Mouse (Mus musculus): ENCODE data around the gene Pld2. TPM values are rescaled to one million over a fixed set of nuclear protein-coding genes. Genes with fewer than 3 reads are reported as not detected.

The Pld2 gene
- total RNA-seq, 4 experiments from 2014 or later, result 15.7 to 20.4 (median 19.4) TPM

DNA sequence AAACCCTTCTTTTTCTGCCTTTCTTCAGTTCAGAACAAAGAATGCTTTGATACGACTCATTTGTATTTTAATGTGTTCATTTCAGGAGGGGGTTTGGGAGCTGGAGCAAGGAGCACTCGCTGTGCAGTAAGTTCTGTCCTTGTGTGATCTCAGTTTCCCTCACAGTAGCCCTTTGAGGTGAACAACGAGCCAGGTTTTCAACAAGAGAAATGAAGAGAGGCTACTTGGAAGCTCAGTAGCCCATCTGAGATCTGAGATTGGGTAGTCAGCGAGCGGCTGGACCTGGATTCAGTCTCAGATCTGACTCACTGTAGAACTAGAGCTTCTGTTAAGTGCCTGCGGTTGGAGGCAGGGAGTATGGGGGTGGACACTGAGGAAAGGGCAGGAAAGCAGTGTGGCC lies 34.0 kb downstream of the Pld2 start:
- DNase-seq (ENCODE audit: low spot score in 2 of 2), result no peak

DNA sequence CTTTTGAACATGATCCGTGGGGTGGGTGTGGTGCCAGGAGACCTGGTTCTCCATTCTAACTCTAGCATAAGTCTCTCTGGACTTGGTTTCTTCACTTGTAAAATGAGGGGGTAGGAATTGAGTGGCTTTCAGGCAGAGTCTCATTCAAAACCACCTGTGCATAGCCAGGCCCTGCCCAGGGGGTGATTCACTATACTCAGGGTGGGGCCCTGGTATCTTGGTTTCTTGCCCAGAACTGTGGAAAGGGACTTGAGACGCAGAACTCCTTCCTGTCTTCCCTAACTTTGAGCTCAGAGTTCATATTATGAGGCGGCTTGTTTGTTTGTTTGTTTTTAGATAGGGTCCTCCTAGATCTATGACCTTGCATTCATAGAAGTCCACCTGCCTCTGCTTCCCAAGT lies 37.3 kb downstream of the Pld2 start:
- no peak for DNase-seq (ENCODE audit: low spot score in 2 of 2)

DNA sequence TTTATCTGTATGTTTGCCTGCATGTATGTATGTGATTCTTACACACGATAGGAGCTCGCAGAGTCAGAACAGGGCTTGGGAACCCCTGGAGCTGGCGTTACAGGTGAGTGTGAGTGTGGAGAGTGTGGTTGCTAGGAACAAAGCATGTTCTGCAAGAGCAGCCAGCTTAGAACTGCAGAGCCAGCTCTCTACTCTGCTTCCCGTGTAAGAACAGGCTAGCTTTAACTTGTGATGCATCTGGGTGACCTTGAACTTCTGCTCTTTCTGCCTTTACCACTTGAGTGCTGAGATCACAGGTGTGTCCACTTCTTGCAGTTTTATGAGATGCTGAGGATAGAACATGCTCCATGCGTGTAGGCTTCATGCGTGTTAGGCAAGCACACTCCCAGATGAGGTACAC lies 39.1 kb downstream of the Pld2 start:
- no peak for DNase-seq (ENCODE audit: low spot score in 2 of 2)

DNA sequence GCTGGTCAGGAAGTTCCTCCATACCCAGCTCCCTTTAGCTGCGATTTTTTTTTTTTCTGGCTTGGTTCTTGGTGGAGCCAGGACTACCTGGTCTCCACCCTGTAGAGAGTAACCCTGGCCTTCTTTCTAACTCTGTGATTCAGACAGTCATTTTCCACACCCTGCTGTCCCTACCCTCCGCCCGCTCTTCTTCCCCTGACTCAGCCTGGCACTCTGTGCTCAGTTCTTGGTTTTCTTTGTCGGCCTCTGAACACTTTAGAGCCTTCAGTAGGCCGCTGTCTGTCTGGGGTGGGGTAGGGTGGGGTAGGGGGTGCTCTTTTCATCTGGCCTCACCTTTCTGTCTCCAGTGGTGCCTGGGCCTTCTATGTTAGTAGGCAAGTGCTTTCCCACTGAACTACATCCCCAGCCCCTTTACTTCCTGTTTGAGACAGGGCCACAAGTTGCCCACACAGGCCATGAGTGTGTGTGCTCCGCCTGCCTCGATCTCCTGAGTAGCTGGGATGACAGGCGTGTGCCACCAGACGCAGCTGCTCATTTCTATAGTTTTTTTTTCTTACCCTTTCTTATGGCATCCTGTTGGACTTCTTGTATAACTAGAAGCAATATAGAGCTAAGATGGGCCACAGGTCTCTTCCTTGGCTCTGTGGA lies 40.0 kb downstream of the Pld2 start:
- DNase-seq (ENCODE audit: low spot score in 2 of 2), result no peak

DNA sequence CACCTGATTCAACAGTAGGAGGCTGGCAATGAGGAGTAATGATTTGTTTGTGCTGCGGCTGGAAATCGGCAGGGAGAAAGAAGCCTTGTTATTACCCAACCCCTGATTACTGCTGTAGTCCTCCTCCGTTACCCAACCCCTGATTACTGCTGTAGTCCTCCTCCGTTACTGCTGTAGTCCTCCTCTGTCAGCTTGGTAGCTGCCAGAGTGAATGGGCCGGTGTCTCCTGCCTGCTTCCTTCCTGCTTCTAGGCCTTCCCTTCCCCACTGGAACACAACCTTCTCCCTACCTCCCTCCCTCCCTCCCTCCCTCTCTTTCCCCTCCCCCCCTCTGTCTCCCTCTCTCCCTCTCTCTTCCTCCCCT lies 40.5 kb downstream of the Pld2 start:
- no peak for DNase-seq (ENCODE audit: low spot score in 2 of 2)

DNA sequence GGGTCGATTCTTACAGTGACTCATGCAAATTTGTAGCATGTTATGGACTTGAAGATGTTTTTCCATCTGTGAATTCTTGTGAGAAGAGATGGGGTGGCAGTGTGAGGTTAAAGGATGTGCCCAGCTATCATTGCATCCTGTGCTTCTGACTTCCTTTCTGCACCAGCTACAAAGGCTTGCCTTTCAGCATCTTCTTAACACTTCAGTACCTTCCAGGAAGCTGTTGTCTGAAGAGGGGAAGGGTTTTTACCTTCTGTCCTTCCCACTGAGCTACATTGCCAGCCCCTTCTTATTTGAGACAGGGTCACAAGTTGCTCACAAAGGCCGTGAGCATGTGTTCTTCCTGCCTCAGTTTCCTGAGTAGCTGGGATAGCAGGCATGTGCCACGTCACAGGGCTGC lies 41.1 kb downstream of the Pld2 start:
- no peak for DNase-seq (ENCODE audit: low spot score in 2 of 2)

DNA sequence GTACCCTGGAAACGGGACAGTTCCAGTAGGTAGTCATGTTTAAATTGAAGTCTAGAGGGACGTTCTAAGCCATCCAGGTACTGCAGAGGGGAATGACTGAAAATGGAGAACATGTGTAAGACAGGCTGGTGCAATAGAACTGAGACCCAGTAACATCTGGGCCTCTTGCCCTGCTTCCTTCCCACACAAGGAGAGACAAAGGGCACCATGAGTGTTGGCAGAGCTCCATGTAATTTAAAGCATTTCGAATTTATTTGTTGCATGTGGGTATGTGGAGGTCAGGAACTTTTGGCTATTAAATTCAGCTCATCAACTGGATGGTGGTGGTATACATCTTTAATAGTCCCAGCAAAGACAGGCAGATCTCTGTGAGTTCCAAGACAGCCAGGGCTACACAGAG lies 42.3 kb downstream of the Pld2 start:
- DNase-seq (ENCODE audit: low spot score in 2 of 2), result no peak

DNA sequence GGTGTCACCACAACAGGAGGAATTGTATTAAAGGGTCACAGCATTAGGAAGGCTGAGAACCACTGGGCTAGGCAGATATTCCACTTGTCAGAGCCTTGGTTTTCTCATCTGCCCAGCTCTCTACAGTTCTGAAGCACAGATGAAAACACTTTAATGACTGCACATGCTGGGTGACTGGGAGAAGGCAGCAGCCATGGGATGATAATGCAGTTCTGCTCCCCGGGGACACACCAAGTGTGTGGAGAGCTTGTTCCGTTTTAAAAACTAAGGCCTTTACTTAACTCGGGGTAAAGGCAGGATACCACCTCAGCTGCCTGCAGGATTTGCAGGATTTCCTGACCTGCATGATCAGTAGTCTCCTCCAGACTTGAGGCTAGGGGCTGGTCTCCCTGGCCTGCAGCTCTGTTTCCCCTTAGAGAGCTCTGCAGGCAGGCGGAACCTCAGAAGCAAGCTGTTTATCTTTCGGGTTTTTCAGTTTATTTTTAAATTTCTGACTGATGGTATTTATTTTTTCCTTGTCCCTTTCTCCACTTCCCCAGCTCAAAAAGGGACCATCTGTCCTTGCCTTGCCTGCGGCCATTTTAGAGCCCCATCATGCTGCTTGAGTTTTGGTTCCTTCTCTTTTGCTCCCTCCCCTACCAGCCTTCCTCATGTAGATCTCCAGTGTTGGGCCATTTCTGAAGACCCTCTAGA lies 43.3 kb downstream of the Pld2 start:
- DNase-seq (ENCODE audit: low spot score in 2 of 2), result no peak

DNA sequence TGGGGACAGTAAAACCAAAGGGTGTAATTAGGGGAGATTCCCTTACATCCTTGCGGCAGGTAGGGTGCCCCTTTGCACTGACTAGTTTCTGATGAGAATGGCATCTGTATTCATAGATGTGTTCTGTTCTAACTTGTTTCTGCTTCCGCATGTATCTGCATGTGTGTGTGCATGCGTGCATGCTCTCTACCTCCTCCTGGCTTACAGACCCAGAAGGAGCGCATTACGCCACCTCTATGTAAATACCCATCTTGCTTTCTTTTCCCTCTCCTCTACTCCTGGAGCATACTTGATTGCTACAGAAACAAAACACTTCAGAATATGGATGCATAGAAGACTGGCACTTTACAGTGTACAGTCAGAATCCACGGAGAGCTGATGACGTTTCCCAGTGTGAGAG lies 43.9 kb downstream of the Pld2 start:
- no peak for DNase-seq (ENCODE audit: low spot score in 2 of 2)

DNA sequence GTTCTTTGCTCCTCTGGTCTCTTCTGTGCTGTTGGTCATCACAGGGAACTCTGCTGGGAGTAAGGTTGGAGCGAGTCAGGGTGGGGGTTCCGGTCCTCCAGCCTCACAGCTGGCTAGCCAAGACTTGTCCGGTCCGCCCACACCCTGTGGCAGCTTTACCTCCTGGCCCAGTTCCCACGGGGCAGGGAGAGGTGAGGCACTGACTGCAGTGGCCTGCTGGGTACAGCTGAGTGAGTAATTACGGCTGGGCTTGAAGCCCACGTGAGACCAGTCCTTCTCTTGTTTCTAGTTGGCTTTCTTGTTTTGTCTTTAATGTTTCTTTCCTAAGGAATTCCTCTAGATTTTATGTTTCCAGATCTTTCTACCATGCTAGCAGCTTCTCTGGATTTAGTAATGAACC lies 45.6 kb downstream of the Pld2 start:
- no peak for DNase-seq (ENCODE audit: low spot score in 2 of 2)

DNA sequence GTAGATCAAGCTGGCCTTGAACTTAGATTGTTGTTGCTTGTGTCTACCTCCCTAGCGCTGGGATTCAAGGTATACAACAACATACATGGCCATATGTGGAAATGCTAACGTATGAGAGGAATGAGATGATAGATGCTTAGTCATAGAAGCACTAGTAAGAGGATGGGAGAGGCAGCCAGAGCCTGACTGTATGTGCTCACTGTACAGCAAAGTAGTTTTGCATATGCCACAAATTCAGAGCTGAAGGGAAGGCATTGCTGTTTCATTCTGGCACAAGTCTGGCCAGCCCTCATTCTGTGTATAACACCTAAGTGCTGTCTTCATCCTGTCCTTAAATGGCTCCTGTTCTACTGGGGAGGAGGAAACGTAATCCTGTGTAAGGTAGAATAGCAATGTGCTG lies 46.4 kb downstream of the Pld2 start:
- DNase-seq (ENCODE audit: low spot score in 2 of 2), result no peak

DNA sequence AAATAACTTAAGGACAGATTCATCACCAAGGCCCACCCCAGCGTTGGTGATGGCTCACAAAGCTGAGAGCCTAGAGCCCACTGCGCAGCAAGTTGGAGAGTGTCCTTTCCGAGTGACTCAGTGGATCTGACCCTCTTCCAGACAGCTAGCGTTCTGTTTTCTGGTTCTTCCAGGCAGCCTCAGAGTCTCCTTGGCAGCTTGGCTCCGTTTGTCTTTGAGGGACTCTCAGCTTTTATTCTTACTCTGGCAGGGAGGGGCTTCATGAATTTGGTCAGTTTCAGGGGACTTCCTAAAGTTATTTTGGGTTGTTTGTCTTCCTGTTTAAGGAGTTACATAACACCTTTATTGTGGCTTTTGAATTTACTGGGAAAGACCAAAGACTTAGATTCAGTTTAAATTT lies 47.1 kb downstream of the Pld2 start:
- no peak for DNase-seq (ENCODE audit: low spot score in 2 of 2)

DNA sequence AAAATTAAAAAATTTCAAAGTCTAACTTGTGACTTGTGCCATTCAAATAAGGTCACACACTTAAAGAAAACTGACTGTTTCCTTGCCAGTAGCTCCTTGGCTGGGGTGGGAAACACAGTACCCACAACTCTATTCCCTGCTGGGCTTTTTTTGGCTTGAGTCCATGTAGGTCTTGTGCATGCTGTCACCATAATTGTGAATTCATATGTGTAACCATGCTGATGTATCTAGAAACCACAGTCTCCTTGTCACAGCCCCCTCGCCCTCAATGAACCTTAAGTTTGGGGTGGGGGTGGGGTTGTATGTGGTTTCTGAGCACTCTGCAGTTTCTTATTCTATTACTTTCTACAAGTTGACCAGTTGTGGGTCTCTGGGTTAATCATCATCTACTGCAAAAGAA lies 51.9 kb downstream of the Pld2 start:
- DNase-seq (ENCODE audit: low spot score in 2 of 2), result no peak

DNA sequence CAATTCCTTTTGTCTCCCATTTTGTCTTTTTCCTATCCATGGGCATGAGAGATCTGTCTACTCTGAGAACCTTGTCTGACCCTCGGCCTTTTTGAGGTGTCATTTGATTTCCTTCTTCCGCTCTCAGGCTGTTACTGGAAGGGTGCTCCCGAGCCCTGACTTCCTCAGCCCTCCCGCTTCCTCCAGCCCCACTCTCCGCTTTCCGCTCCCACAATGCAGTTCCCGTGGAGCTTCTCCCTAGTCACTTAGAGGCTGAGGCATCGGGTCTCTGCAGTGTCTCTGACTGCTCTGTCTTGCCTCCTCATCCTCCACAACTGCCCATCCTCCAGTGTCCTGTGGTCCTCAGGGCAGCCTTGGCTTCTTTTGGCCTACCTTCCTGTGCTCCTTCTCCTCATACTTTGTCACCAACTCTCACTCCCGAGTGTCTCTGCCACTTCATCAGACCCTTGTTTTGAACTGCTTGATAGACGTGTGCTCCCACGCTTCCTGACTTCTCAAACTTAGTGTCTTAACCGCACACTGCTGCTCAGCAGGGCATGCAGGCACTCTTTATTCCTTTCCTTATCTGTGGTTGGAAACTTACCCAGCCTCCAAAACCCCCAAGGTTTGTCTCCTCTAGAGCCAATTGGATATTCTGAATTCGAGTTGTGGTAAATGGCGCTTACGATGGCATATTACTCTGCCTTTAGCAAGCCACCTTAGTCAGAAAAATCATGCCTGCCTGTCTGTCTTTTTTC lies 54.6 kb downstream of the Pld2 start:
- DNase-seq (ENCODE audit: low spot score in 2 of 2), result no peak

DNA sequence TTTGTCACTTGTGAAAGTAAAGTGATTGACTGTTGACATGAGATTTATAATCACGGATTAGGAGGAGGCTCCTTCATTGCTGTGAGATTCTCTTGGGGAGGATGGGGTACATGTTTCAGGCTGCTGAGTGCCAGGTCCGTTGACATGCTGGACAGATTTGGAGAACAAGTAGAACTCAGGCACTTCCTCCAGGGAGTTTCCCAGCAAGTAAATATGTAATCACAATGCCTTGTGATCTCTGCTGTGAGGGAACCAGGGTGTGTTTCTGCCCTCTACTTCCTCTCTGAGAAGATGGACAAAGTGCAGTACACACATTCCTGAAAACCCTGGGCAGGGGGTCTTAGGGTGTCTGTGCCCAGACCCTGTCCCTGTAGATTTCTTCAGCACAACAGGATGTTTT lies 55.8 kb downstream of the Pld2 start:
- DNase-seq (ENCODE audit: low spot score in 2 of 2), result no peak

DNA sequence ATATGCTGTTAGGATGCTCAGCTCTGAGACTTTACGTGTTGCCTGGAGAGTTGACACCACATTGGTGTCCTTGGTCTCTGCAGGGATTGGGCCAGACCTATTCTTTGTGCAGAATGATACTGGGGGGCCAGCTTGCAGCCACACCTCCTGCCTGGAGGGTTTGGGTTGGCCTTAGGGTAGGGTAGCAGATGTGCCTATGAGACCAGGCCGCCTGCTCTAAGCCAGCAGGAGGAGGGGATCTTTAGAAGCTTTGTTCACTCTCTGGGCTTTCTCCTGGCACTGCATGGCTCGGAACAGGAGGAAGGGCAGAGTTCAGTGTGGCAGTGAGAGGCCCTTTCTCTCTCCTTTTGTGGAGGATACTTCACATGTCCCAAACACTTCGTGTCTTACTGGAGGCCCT lies 56.2 kb downstream of the Pld2 start:
- no peak for DNase-seq (ENCODE audit: low spot score in 2 of 2)

DNA sequence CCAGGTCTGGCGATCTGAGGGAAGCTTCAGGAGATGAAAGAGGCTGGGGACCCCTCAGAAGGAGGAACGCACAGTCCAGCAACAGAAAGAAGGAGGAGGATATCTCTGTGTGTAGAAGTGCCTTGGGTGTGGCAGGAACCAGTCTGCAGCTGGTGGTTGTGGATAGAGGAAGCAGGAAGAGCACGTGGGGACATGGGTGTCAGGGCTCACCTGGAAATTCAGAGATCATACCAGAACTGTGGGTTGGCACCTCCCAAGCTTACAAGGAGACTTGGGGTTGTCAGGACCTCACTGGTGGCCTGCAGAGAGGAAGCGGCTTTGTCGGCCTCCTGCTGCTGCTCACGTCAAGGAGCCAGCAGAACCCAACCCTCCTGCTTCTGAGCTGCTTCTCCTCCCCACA lies 57.4 kb downstream of the Pld2 start:
- no peak for DNase-seq (ENCODE audit: low spot score in 2 of 2)

DNA sequence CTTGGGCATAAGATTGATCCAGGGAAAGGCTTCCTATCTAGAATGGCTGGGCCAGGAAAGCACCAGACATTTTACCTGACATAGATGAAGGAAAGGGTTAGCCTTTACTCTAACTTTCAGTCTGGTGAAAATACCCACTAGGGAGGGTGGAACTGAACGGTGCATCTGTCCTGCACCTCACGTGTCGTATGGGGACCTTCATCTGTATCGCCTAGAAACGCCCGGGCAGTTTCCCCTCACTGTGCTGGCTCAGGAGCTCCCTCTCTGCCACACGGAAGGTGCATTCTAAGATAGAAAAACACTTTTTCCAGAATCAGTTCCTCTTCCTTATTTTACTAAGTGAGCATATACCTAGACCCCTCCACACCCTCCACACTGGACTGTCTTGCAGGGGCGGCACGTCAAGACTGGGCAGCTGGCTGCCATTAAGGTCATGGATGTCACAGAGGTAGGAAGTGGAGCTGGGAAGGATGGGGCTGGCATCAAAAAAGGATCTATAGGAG lies 58.6 kb downstream of the Pld2 start:
- DNase-seq (ENCODE audit: low spot score in 2 of 2), result no peak

DNA sequence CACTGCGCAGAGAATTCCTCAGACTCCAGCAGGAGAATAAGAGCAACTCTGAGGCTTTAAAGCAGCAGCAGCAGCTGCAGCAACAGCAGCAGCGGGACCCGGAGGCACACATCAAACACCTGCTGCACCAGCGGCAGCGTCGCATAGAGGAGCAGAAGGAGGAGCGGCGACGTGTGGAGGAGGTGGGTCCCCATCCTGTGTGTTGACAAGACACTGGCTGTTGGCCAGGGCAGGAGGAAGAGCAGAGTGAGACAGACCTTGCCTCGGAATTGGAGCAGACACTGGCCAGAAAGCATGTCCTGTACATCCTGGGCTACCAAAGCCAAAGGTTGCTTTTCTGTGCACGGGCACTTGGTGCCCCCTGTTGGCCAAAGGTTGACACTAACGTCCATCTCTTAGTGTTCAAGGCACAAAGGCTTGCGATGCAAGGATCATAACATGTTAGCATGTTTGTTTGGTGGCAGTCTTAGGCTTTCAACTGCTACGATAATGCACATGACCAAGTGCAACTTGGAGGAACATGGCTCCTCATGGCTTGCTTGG lies 65.2 kb downstream of the Pld2 start:
- peak; percentile 53 to 64 for DNase-seq (ENCODE audit: low spot score in 2 of 2)

DNA sequence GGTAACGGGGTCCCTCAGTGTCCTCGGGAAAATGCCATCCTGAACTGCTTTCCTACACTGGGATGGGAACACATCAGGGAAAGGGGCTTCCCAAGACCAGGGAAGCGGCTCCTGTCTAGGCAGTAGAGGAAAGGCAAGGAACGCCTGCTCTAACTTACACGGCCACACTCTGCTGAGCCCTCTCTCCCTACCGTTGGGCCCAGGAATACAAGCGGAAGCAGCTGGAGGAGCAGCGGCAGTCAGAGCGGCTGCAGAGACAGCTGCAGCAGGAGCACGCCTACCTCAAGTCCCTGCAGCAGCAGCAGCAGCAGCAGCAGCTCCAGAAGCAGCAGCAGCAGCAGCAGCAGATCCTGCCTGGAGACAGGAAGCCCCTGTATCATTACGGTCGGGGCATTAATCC lies 66.9 kb downstream of the Pld2 start:
- DNase-seq (ENCODE audit: low spot score in 2 of 2), result no peak

DNA sequence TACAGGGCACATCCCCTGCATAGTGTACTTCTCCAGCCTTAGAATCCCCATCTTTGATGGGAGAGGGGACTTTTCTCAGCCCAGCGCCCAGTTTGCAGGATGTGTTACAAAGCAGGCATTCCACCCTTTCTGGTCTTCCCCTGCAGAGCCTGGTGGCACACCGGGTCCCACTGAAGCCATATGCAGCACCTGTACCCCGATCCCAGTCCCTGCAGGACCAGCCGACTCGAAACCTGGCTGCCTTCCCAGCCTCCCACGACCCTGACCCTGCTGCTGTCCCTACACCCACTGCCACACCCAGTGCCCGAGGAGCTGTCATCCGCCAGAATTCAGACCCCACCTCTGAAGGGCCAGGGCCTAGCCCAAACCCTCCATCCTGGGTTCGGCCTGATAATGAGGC lies 67.7 kb downstream of the Pld2 start:
- no peak for DNase-seq (ENCODE audit: low spot score in 2 of 2)

Data from left cerebral cortex, adult 8-10 months (tissue).